Mouse (Mus musculus) cortical plate, adult 2 months (tissue): Measurements from ENCODE around the gene Fam173a. TPM values are rescaled to one million over a fixed set of nuclear protein-coding genes. Genes with fewer than 3 reads are reported as not detected.
A peak's percentile ranks its signal among the peaks of the same experiment; 100 is the strongest.

ENCODE experiments used
- H3K27ac ChIP-seq: fragments of 200-500 bp; 2 replicates; pipeline ENCODE4 v1.5.1; 2012; ENCODE audit warnings: low read length, control low read depth, inconsistent platforms; ENCODE audit not compliant: insufficient read depth
- H3K4me1 ChIP-seq: fragments of 200-500 bp; 2 replicates; pipeline ENCODE4 v1.6.1; 2011; ENCODE audit warnings: low read length; ENCODE audit not compliant: control insufficient read depth, insufficient read depth
- H3K4me3 ChIP-seq: fragments of 200-500 bp; 2 replicates; pipeline ENCODE4 v1.5.1; 2011; ENCODE audit warnings: mild to moderate bottlenecking, low read length, control low read depth; ENCODE audit not compliant: insufficient read depth
- CTCF ChIP-seq: fragments of 200-500 bp; IDR thresholded peaks from 2 replicates; pipeline ENCODE4 v1.5.1; 2011; ENCODE audit warnings: mild to moderate bottlenecking, control low read depth, low read length; ENCODE audit not compliant: insufficient read depth; ENCODE audit errors: extremely low read depth
- POLR2A ChIP-seq: fragments of 200-500 bp; IDR thresholded peaks from 2 replicates; pipeline ENCODE4 v1.6.1; 2011; ENCODE audit warnings: mild to moderate bottlenecking, low read length, control low read depth; ENCODE audit not compliant: insufficient read depth; ENCODE audit errors: extremely low read depth
- polyA plus RNA-seq: library from polyadenylated mRNA; depleted of rRNA; stranded (reverse); fragments of >200 nt; gene quantifications from 2 replicates; pipeline ENCODE4 v1.2.3, GENCODE M21; 2012

The Fam173a gene
- polyA plus RNA-seq, 1 experiment = 152 TPM

DNA sequence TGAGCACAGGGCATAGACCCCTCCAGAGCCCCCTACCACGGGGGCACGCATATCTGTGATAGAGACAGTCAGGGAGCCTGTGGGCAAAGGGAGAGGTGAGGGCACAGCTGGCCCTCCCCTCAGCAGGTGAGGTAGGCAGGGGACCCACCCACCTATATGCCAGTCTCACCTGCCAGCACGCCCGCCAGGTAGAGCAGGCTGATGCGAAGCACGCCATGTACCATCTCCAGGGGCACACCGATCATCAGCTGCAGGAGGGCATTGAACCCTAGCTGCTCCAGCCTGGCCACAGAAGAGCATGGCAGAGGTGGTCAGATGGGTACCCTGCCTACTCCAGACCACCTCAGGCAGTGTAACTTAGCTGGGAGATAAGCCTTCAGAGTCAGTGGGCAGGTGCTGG lies 42.6 kb upstream of the Fam173a start:
- no peak overlapping the region for H3K27ac ChIP-seq
- TF ChIP-seq POLR2A (no peak), CTCF (no peak)
- H3K4me1 ChIP-seq = peaks cover 6% of the 10 kb centered on the region
- peak overlapping the region; percentile 51; the same call in 1 of the 2 replicates for H3K4me3 ChIP-seq

DNA sequence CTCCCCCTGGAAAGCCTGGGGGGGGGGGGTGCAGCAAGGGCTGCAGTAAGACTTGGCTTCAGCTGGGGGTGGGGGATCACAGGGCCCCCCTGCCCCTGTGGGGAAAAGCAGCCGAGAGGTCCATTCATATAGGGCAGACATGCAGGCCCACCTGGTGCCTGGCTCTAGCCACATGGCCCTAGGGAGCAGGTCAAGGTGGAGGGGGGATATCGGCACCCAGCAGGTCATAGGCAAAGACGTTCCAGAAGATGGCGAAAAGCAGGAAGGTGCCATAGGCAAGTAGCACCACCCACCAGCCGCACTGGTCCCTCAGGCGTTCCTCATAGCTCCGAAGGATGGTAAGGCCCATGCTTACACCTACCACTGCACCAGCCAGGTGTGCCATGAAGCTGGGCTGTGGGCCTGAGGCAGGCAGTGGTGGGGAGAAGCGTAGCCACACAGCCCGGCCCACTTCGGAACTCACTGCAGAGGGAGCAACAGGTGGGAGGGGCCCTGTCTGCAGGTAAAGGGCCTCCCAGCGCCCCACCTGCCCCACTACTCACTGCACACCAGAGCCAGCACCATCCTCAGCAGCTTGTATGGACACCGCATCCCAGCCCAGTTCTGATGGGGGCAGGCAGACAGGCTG lies 42.0 kb upstream of the Fam173a start:
- TF ChIP-seq CTCF (no peak), POLR2A (no peak)
- Histone ChIP-seq H3K4me3 (peak overlapping the region; percentile 79; the same call in 1 of the 2 replicates), H3K4me1 (peaks cover 6% of the 10 kb centered on the region), H3K27ac (no peak overlapping the region)

DNA sequence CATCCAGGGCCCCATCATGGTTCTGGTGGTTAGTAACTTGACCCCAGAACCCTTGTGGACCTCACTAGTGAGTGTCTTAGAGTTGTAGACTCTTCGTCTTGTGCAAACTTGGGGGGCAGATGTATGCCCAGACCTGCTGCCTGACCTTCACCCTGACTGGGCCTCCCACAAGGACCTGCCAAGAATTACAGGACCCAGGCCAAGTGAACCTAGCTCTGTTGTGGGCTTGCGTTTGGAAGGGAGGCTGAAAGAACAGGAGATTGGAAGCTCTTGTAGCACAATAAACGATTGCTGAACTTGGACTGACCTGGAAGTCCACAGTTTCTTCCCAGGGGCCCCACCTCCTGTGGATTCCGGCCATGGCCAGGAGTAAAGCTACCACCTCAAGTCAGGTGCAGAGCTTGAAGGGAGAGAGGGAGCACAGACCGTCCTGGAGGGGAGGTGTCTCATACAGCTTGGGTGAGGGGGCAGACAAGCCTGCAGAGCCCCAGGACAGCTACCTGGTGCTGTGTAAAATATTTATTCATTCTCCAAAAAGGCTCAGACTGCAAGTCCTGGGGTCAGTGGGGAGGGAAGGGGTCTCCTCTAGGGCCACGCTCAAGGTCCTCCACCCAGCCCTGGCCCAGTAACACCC lies 41.4 kb upstream of the Fam173a start:
- Histone ChIP-seq H3K27ac (0 out of 2 replicates have a peak overlapping the region, but pooled peaks have one; percentile 97), H3K4me3 (peak overlapping the region; percentile 79), H3K4me1 (peaks cover 6% of the 10 kb centered on the region)
- TF ChIP-seq CTCF = no peak
- TF ChIP-seq POLR2A = no peak

DNA sequence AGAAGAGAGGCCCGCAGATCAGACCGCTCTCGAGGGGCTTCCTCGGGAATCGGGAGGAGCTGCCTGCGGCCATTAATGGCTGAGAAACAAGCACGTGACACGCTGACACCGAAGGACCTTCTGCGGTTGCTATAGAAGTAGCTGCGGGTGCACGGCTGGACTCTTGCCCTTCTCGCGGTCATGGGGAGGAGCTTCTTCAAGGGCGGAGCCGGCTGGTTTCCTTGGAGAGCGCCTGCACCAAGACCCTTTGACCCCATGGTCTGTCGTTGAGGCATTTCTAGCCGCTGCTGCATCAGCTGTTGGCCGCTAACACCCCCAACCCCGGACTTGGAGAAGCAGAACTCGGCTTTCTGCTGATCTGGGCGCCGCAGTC lies 40.6 kb upstream of the Fam173a start, which contains the start of gene Stub1:
Gene Stub1, minus strand, starts transcription at position 114 of the 373 bp plus-strand sequence.
- Histone ChIP-seq H3K4me3 (peak within 1 kb of the TSS; percentile 79), H3K4me1 (peaks cover 6% of the 10 kb centered on the region), H3K27ac (peak within 1 kb of the TSS; percentile 97)
- peak; percentile 24; the same call in 1 of the 2 replicates for TF ChIP-seq POLR2A
- no peak for TF ChIP-seq CTCF

DNA sequence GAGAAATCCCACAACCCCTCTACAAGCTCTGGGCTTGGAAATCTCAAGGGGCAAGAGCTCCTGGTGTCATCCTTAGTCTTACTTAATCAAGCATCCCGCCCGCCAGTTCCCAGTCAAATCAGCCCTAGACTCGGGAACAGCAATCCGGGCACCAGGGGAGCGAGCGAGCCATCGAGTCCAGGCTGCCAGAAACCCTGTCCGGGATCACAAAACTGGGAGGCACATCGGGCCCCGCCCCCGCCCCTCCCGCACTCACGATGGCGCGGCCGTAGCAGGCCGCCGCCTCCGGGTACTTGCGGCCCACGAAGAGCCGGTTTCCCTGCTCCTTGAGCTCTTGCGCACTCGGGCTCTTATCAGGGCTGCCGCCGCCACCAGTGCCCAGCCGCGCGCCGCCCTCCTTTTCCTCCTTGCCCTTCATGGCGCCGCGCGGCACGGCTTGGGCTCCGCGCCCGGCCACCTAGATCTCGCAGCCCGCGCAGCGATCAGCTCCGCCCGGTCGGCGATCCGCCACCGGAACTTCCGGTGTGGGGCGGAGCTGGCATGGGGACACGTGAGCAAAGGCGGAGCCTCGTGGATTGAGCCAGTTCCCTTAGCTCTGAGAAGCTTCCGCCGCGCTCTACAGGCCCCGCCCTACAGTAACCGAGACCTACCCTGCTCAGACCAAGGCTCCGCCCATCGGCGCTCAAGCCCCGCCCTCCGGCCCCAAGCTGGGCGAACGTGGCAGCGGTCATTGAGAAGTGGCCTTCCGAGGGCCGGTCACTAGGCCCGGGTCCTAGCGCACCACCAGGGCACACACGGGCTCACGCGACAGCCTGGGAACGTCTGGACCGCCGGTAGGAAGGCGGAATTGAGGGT lies 40.0 kb upstream of the Fam173a start:
- TF ChIP-seq CTCF (no peak), POLR2A (0 out of 2 replicates have a peak, but pooled peaks have one; percentile 44)
- H3K4me1 ChIP-seq = peaks cover 6% of the 10 kb centered on the region
- H3K27ac ChIP-seq = peak overlapping the region; percentile 97
- peak overlapping the region; percentile 79 for H3K4me3 ChIP-seq

DNA sequence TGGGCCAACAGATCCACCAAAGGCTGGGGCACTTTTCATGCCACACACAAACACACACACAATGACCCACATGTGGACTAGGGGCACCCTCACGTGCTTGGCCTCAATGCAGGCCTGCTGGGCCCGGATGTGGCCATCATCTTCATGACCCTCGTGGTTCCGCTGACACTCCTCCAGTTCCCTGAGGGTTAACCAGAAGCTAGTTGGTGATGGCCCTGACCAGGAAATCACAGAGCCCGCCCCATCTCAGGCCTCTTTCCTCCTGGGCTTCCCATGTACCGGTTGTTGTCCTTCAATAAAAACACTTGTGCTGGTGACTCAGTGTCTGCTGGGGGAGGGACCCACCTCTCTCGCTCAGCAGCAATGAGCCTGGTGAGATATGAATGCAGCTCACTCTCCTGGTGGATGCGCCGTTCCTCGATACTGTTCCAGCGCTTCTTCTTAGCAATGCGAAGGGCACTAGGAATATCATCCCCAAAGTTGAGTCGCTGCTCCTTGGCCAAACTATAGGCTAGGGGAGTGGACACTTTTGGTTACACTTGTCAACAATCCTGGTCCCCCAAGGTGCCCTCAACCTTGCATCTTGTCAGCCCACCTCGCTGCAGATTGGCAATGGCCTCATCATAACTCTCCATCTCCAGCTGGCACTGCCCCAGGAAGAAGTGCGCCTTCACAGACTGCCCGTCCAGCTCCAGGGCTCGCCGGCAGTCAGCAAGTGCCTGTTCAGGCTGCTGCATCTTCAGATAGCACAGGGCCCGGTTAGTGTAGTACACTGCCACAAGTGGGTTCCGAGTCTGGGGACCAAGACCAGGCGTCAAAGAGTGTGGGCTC lies 39.0 kb upstream of the Fam173a start:
- Histone ChIP-seq H3K4me1 (peaks cover 6% of the 10 kb centered on the region), H3K4me3 (peak overlapping the region; percentile 79), H3K27ac (no peak overlapping the region)
- TF ChIP-seq CTCF (no peak), POLR2A (0 out of 2 replicates have a peak, but pooled peaks have one; percentile 12)

DNA sequence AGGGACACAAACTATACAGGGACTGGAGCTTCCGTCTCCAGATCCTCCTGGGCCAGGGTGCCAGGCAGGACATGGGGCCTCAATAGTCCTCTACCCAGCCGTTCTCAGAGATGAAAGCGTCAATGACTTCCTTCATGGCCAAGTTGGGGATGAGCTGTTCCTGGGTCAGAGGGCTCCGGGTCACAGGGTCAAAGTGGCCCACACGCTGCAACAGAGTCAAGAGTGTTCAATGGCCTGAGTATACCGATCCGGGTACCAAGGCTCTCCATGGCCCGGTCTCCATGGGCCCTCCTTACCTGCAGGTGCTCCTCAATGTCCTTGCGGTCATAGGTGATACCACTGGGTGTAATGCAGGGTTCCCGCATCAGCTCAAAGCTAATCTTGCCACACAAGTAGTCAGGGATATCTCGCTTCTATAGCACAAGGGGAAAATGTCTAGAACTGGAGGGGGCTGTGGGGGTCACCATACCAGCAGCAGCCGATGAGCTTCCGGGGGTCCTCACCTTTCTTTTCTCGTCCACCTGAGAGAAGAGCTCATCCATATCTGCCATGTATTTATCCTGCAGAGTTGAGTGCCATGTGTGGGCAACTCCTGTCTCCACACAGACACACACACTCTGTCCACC lies 38.2 kb upstream of the Fam173a start:
- H3K4me1 ChIP-seq = peaks cover 5% of the 10 kb centered on the region
- no peak overlapping the region for H3K27ac ChIP-seq
- peak overlapping the region; percentile 79; the same call in 1 of the 2 replicates for H3K4me3 ChIP-seq
- TF ChIP-seq CTCF (no peak), POLR2A (no peak)

DNA sequence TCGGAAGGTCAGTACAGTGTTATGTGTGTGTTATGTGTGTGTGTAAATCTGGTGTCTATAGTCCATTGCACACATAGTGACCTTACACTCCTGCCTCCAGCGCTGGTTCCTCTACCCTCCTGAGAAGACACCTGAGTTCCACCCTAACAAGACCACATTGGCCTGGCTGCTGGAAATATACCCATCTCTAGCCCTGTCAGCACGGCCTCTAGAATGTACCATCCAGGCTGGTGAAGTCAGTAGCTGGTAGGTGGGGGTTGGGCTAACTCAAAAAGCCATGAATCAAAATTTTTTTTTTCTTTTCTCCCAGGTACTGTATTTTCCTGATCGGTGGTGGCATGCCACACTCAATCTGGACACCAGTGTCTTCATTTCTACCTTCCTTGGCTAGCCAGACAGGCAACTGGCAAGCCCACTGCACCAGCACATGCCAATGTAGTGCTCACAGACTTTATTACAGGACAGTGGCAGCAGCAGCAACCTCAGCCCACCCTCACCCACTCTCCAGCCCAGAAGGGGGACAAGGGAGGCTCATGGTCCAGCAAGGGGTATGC lies 37.6 kb upstream of the Fam173a start:
- Histone ChIP-seq H3K4me3 (peak overlapping the region; percentile 75; the same call in 1 of the 2 replicates), H3K27ac (no peak overlapping the region), H3K4me1 (peaks cover 2% of the 10 kb centered on the region; the same call in 1 of the 2 replicates)
- TF ChIP-seq POLR2A = peak; percentile 24; the same call in 1 of the 2 replicates
- TF ChIP-seq CTCF = no peak
